Mouse (Mus musculus) liver, postnatal 0 days (tissue): Measurements from ENCODE around the gene Anapc16. TPM values are rescaled to one million over a fixed set of nuclear protein-coding genes. Genes with fewer than 3 reads are reported as not detected.

ENCODE experiments used
- ATAC-seq: fragments of 200-750 bp; cut with Nextera tagmentation; 2 replicates; pipeline ENCODE4 v1.8.0; 2017; ENCODE audit warnings: mild to moderate bottlenecking, moderate library complexity
- DNase-seq: peaks from one replicate; pipeline ENCODE4 v3.0.0-alpha.2; 2016
- H3K27ac ChIP-seq: fragments of 300-500 bp; sonication (generic); 2 replicates; pipeline ENCODE4 v1.5.1; 2014; ENCODE audit warnings: antibody characterized with exemption, moderate library complexity, mild to moderate bottlenecking, low read depth
- H3K27me3 ChIP-seq: fragments of 300-500 bp; sonication (generic); 2 replicates; pipeline ENCODE4 v1.6.1; 2014; ENCODE audit warnings: low read length, control low read depth, mixed read lengths; ENCODE audit not compliant: insufficient read depth
- H3K36me3 ChIP-seq: fragments of 300-500 bp; sonication (generic); replicated peaks from 2 replicates; pipeline ENCODE4 v1.6.1; 2014; ENCODE audit warnings: mild to moderate bottlenecking, control low read depth, low read length, moderate library complexity, mixed read lengths; ENCODE audit not compliant: insufficient read depth
- H3K4me1 ChIP-seq: fragments of 300-500 bp; sonication (generic); 2 replicates; pipeline ENCODE4 v1.6.1; 2014; ENCODE audit warnings: antibody characterized with exemption, mild to moderate bottlenecking, control low read depth; ENCODE audit not compliant: insufficient read depth
- H3K4me2 ChIP-seq: fragments of 300-500 bp; sonication (generic); 2 replicates; pipeline ENCODE4 v1.6.1; 2014; ENCODE audit warnings: low read depth, mild to moderate bottlenecking, low read length, moderate library complexity, mixed read lengths
- H3K4me3 ChIP-seq: fragments of 300-500 bp; sonication (generic); 2 replicates; pipeline ENCODE4 v1.5.1; 2014; ENCODE audit warnings: low read depth, low read length
- H3K9ac ChIP-seq: fragments of 300-500 bp; sonication (generic); replicated peaks from 2 replicates; pipeline ENCODE4 v1.6.1; 2014; ENCODE audit warnings: mild to moderate bottlenecking, moderate library complexity
- H3K9me3 ChIP-seq: fragments of 300-500 bp; sonication (generic); 2 replicates; pipeline ENCODE4 v1.6.1; 2016; ENCODE audit warnings: mild to moderate bottlenecking, control low read depth, low read length, mixed read lengths
- CTCF ChIP-seq: sonication (generic); IDR thresholded peaks from 2 replicates; pipeline ENCODE4 v1.5.1; 2016; ENCODE audit warnings: antibody characterized with exemption, low read depth
- EP300 ChIP-seq: IDR thresholded peaks from 2 replicates; pipeline ENCODE4 v1.6.1; 2016; ENCODE audit warnings: antibody characterized with exemption, low read depth, mild to moderate bottlenecking
- WGBS: fragments of 180-500 bp; shearing (Covaris S2); extraction: QIAGEN DNeasy Blood & Tissue Kit; methylation state at CpG from one replicate; pipeline ENCODE4 v1.1.7; 2014; ENCODE audit not compliant: insufficient replicate concordance; 5-methylcytosine and 5-hydroxymethylcytosine counted together
- polyA plus RNA-seq: library from polyadenylated mRNA; unstranded; fragments of >200 nt; fragmentation: Nextera tagmentation; extraction: Ambion mirVana; gene quantifications from 2 replicates; pipeline ENCODE4 v1.2.1, GENCODE M21; 2015

Gene Anapc16
- polyA plus RNA-seq, 1 experiment from 2014 or later, result 37.7 TPM

DNA sequence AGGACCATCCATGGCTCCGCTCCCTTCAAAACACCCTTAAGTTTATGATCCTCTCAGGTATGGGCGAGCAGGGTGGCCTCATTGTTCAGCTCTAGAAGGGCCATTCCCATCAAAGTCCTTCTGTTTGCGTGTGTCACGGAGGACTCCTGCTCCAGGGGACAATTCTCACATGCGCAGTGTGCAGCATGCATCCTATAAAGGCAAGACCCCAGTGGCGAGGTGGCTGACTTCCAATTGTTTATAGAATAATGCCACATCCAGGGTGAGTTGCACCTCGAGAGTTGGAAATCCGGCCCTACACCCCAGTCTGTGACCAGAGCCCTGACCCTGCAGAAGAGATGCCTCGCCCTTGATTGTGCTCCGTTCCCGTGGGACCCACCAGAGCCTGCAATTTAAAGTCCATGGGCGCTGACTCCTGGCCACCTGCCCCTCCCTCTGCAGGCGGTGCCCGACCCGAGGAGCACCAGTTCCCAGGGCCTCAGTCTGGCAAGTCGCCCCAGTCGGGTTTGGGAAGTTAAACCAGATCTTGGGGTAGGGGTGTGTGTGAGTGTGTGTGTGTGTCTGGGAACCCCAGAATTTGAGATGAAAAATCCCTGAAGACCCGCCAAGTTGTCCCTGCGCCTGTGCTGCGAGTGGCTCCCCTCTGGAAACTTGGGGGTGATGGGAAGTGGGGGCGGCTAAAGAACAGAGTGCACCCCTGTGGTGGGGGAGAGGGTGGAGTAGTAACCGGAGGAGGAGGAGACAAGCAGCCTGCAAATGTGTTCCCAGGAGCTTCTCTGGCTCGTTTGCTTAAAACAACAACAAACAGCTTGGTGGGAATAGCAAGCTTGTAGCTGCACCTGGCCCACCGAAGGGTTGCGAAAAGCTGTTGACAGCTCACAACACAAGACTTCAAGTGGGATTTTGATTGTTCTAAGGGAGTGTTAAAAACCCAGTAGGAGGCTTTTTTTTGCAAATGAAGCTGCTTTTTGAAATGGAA is 45.5 kb downstream of the Anapc16 start:
- Histone ChIP-seq H3K27me3 (no peaks in the 10 kb centered on the region), H3K4me1 (peaks cover 6% of the 10 kb centered on the region), H3K4me3 (no peak overlapping the region), H3K36me3 (no peaks in the 10 kb centered on the region), H3K9ac (no peak overlapping the region), H3K9me3 (no peaks in the 10 kb centered on the region), H3K27ac (no peak overlapping the region), H3K4me2 (no peak overlapping the region)
- no peak for TF ChIP-seq EP300
- TF ChIP-seq CTCF, result no peak
- WGBS, result 47% methylated on average over 25 of the region's 25 CpGs
- ATAC-seq (no peak), DNase-seq (no peak)

DNA sequence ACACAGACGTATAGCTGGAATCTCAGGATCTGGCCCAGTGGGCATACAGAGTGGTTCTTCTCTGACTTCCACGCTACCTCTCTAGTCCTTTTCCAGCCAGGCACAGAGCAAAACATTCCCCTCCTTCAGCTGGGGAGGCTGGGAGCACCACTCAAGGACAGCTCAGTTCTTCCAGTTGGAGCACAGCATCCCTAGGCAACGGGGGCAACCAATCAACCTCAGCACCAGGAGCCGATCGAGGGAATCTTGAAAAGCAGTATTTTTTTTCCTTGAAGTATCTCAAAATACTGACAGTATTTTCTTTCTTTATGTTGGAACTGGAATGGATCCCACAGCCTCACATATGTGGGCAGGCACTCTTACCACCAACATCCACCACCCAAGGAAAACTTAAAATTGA is 46.3 kb downstream of the Anapc16 start:
- Histone ChIP-seq H3K4me2 (no peak overlapping the region), H3K27me3 (no peaks in the 10 kb centered on the region), H3K9me3 (no peaks in the 10 kb centered on the region), H3K9ac (no peak overlapping the region), H3K4me1 (peaks cover 11% of the 10 kb centered on the region), H3K27ac (no peak overlapping the region), H3K36me3 (no peaks in the 10 kb centered on the region), H3K4me3 (no peak overlapping the region)
- no peak for DNase-seq
- TF ChIP-seq EP300 (no peak), CTCF (no peak)
- 71% methylated on average over 5 of the region's 5 CpGs for WGBS
- ATAC-seq, result no peak

DNA sequence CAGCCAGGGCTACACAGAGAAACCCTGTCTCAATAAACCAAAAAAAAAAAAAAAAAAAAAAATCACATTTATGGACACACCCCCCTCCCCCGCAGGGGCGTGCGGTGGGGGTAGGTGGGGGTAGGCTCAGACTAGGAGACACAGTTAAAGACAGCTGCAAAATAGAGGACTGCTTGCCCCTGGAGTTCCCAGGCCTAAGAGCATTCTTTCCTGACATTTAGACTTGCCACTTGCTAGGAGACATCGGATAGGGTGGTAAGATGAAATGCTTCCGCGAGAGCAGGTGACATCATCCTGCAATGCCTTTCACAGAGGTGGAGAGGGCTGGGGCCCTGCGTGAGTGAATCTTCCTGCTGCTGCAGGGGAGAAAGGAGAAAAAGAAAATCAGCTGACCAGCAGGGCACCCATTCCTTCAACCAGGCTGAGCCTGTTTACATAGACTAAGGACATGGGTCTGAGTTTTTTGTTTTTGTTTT is 49.3 kb downstream of the Anapc16 start:
- Histone ChIP-seq H3K27me3 (no peaks in the 10 kb centered on the region), H3K4me3 (no peak overlapping the region), H3K9ac (no peak overlapping the region), H3K27ac (no peak overlapping the region), H3K36me3 (peaks cover 11% of the 10 kb centered on the region), H3K9me3 (no peaks in the 10 kb centered on the region), H3K4me2 (no peak overlapping the region), H3K4me1 (peaks cover 19% of the 10 kb centered on the region)
- DNase-seq (no peak), ATAC-seq (no peak)
- TF ChIP-seq CTCF (no peak), EP300 (no peak)
- 41% methylated on average over 7 of the region's 7 CpGs for WGBS

DNA sequence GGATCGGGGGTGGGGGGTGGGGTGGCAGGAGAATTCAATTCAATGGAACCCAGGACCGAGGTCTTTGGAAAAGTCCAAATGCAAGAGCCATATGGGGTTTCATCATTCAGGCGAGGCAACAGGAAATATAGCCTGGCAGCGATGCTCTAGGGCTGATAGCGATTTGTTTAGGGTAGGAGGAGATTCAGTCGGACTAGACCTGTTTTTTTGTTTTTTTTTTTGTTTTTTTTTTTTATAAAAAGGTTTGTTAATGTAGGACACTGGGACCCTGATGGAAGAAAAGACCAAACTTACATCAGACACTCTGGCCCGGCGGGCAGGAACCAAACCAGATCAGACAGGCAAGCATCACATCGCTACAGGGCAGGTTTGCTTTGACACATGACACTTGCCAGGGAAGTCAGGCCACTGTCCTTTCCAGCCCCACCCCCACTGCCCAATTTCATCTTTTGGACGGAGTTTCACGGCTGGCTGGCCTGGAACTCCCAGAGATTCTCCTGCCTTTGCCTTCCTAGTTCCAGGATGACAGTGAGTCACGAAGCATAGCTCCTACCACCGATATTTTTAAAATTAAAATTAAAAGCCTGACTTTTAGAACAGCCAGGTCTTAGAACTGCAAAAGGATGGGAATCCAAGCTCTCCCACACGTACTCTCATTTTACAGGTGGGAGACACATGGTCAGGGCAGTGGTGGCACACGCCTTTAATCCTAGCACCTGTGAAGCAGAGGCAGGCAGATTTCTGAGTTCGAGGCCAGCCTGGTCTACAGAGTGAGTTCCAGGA is 50.0 kb downstream of the Anapc16 start:
- peaks cover 11% of the 10 kb centered on the region for H3K36me3 ChIP-seq
- ATAC-seq (no peak), DNase-seq (peak; percentile 42)
- no peaks in the 10 kb centered on the region for H3K27me3 ChIP-seq
- TF ChIP-seq CTCF (no peak), EP300 (0 out of 2 replicates have a peak, but pooled peaks have one; percentile 2)
- peak overlapping the region; percentile 97 for H3K4me2 ChIP-seq
- peak overlapping the region; percentile 86 for H3K27ac ChIP-seq
- H3K4me3 ChIP-seq, result peak overlapping the region; percentile 74
- H3K4me1 ChIP-seq, result peaks cover 19% of the 10 kb centered on the region
- whole genome bisulfite sequencing, result 33% methylated on average over 16 of the region's 16 CpGs
- H3K9ac ChIP-seq, result peak overlapping the region; percentile 69
- H3K9me3 ChIP-seq, result no peaks in the 10 kb centered on the region

DNA sequence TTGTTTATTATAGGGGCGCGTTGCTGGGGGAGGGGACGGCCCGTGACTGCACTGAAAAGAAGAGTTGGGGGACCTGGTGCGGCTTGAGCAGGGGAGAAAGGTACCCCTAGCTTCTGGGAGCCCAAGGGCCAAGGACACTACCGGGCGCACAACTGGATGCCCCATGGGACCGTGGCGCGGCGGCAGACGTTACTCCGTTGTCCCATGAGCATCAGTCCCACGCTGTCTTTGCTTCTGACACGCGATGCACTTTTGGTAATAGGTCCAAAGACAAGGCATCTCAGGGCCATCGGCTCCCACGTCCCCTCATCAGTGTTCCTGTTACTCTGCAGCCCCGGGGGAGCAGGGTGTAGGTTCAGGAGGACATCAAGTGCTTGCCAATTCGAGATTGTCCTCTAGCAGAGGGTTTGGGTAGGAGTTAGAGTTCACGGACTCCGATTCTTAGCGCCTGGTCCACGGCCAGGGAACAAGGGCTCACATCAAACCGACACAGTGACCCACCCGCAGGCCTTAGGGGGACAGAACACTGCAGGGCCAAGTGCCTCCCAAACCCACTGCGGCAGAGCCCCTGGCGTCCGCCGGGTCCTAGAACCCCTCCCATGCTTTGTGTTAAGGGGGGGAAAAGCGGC is 50.7 kb downstream of the Anapc16 start:
- Histone ChIP-seq H3K36me3 (peaks cover 11% of the 10 kb centered on the region), H3K4me3 (peak overlapping the region; percentile 74), H3K9ac (peak overlapping the region; percentile 69), H3K27me3 (no peaks in the 10 kb centered on the region), H3K9me3 (no peaks in the 10 kb centered on the region), H3K4me1 (peaks cover 19% of the 10 kb centered on the region), H3K4me2 (peak overlapping the region; percentile 97), H3K27ac (peak overlapping the region; percentile 86)
- DNase-seq, result peak; percentile 59
- WGBS, result 0% methylated on average over 31 of the region's 31 CpGs
- TF ChIP-seq CTCF (no peak), EP300 (no peak)
- ATAC-seq, result peak; percentile 30
